Mouse (Mus musculus) lung, adult 2 months (tissue): ENCODE results near the gene Fam180a.

Experiments used
- CTCF ChIP-seq: fragments of 200-500 bp; IDR thresholded peaks from 2 replicates; pipeline ENCODE4 v1.5.1; 2011; ENCODE audit warnings: mild to moderate bottlenecking, low read length, control low read depth; ENCODE audit not compliant: insufficient read depth
- POLR2A ChIP-seq: fragments of 200-500 bp; IDR thresholded peaks from 2 replicates; pipeline ENCODE4 v1.6.1; 2011; ENCODE audit warnings: low read depth, mild to moderate bottlenecking, control low read depth, low read length, borderline replicate concordance; ENCODE audit errors: extremely low read depth

DNA sequence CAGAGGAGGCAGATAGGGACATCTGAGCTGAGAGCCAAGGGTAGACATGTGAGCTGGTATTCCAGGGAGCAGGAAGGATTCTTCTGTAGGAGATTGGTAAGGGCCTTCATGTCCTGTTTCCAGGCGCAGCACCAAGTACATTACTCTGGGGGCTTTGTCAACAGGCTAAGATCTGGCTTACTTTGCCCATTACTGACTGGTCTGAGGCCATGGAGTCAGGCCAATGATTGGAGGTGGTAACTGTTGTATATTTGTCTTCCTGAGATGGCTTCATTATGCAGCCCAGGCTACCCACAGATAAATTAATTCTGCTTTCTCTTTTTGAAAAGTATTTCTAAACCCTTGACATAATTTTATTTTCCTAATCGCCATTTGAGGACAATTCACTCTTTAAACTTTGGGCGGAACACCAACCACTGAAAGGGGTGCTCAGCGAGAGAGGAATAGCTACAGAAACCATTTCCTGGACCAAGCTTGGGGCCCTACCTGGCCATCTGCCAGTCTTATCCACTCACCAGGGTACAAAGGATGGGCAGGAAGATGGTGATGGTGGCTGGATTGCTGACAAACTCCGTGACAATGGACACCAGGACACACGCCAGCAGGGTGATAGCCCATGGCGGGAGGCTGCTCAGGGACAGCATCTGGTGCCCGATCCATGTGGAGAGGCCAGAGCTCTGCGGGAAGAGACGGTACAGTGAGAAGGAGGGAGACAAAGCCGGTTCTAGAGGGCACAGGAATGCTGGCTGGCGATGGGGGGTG, 54.7 kb downstream of the Fam180a start:
- TF ChIP-seq POLR2A (no peak), CTCF (no peak)
